Mouse (Mus musculus): ENCODE data around the gene Kifap3. TPM values are rescaled to one million over a fixed set of nuclear protein-coding genes. Genes with fewer than 3 reads are reported as not detected.

Gene Kifap3
- total and polyA plus RNA-seq, 2 experiments from 2014 or later = 9.5 to 12.4 TPM

DNA sequence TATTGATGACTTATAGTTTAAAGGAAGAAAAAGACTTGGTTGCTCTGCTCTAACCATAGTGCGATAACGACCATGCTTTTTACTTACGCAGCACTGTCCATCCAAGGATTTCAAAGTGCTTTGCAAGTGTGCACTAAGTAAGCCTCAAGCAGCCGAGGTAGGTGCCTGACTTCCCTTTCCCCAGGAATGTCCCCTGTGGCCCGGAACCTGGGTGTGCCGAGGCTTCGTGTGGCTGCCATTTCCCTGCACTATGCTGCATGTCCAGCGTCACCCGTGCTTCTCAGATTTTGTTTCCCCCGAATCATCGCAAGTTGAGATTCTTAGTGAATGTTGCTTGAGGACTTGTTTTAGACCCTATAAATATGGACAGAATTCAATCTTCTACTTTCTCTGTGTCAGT is 132.6 kb downstream of the Kifap3 start:
- TF ChIP-seq CTCF (IDR thresholded peaks at IDR 0.05; ENCODE audit: low read depth) (no peak), EP300 (IDR thresholded peaks at IDR 0.05; ENCODE audit: low read depth) (no peak)
- no peaks in the 10 kb centered on the region for H3K9me3 ChIP-seq (replicated peaks; ENCODE audit: control insufficient read depth, low read length)
- H3K4me1 ChIP-seq (ENCODE audit: control insufficient read depth, insufficient read depth) = no peaks in the 10 kb centered on the region
- no peak overlapping the region for H3K4me2 ChIP-seq (ENCODE audit: low read depth, low read length)
- ATAC-seq (ENCODE audit: insufficient read depth, low read depth) (no peak), DNase-seq (ENCODE audit: low spot score) (no peak)
- H3K27ac ChIP-seq (ENCODE audit: low read depth) = no peak overlapping the region
- H3K27me3 ChIP-seq (ENCODE audit: control insufficient read depth, insufficient read depth, low read length) = no peaks in the 10 kb centered on the region
- H3K9ac ChIP-seq (replicated peaks; ENCODE audit: low read depth, low read length) = no peak overlapping the region
- 90% methylated on average over 11 of the region's 11 CpGs for WGBS
- peaks cover 4% of the 10 kb centered on the region; the same call in 1 of the 2 replicates for H3K36me3 ChIP-seq (replicated peaks; ENCODE audit: control insufficient read depth, insufficient read depth, low read length)
- no peak overlapping the region for H3K4me3 ChIP-seq (ENCODE audit: low read depth, low read length)

- Histone ChIP-seq H3K4me2 (ENCODE audit: low read depth, low read length) (no peak overlapping the region), H3K27ac (ENCODE audit: low read depth) (no peak overlapping the region), H3K27me3 (ENCODE audit: control insufficient read depth, insufficient read depth, low read length) (no peaks in the 10 kb centered on the region), H3K9me3 (replicated peaks; ENCODE audit: control insufficient read depth, low read length) (no peaks in the 10 kb centered on the region), H3K36me3 (replicated peaks; ENCODE audit: control insufficient read depth, insufficient read depth, low read length) (peaks cover 8% of the 10 kb centered on the region; the same call in 1 of the 2 replicates), H3K9ac (replicated peaks; ENCODE audit: low read depth, low read length) (no peak overlapping the region), H3K4me1 (ENCODE audit: control insufficient read depth, insufficient read depth) (no peaks in the 10 kb centered on the region), H3K4me3 (ENCODE audit: low read depth, low read length) (no peak overlapping the region)
- TF ChIP-seq EP300 (IDR thresholded peaks at IDR 0.05; ENCODE audit: low read depth) (no peak), CTCF (IDR thresholded peaks at IDR 0.05; ENCODE audit: low read depth) (no peak)
- WGBS = 88% methylated on average over 5 of the region's 5 CpGs
- no peak for ATAC-seq (ENCODE audit: insufficient read depth, low read depth)
- DNase-seq (ENCODE audit: low spot score) = no peak
These were observed 138.2 kb downstream of the Kifap3 start for GRCm38 (mm10) chr1:163917349-163918160.

DNA sequence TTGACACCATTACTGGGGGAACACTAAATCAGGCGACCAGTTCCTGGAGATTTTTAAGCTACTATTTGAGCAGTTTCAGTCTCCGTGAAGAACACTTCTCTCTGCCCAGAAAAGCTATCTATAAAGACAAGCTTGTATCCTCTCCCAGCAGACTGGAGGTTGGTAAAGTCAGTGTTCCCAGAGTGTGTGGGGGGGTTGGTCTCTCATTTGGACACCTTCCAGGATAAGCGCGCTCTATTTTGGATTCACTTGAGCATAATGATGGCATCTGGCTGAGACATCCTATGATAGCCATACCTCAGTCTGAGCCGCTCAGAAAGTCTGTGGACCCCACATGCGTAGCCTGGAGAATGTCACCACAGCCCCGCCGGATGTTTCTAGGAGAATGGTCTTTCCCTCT is 144.7 kb downstream of the Kifap3 start:
- ATAC-seq (ENCODE audit: insufficient read depth, low read depth) (no peak), DNase-seq (ENCODE audit: low spot score) (no peak)
- Histone ChIP-seq H3K4me1 (ENCODE audit: control insufficient read depth, insufficient read depth) (0 out of 2 replicates have a peak, but pooled peaks cover 2% of the 10 kb centered on the region), H3K9ac (replicated peaks; ENCODE audit: low read depth, low read length) (no peak overlapping the region), H3K36me3 (replicated peaks; ENCODE audit: control insufficient read depth, insufficient read depth, low read length) (no peaks in the 10 kb centered on the region), H3K27me3 (ENCODE audit: control insufficient read depth, insufficient read depth, low read length) (no peaks in the 10 kb centered on the region), H3K4me3 (ENCODE audit: low read depth, low read length) (no peak overlapping the region), H3K27ac (ENCODE audit: low read depth) (no peak overlapping the region), H3K4me2 (ENCODE audit: low read depth, low read length) (no peak overlapping the region), H3K9me3 (replicated peaks; ENCODE audit: control insufficient read depth, low read length) (no peaks in the 10 kb centered on the region)
- TF ChIP-seq EP300 (IDR thresholded peaks at IDR 0.05; ENCODE audit: low read depth) = no peak
- no peak for TF ChIP-seq CTCF (IDR thresholded peaks at IDR 0.05; ENCODE audit: low read depth)
- whole genome bisulfite sequencing = 56% methylated on average over 8 of the region's 8 CpGs

- Histone ChIP-seq H3K36me3 (replicated peaks; ENCODE audit: control insufficient read depth, insufficient read depth, low read length) (peaks cover 6% of the 10 kb centered on the region; the same call in 1 of the 2 replicates), H3K4me3 (ENCODE audit: low read depth, low read length) (peak within 1 kb of the TSS; percentile 98), H3K4me2 (ENCODE audit: low read depth, low read length) (peak within 1 kb of the TSS; percentile 88), H3K9ac (replicated peaks; ENCODE audit: low read depth, low read length) (peak within 1 kb of the TSS; percentile 99), H3K4me1 (ENCODE audit: control insufficient read depth, insufficient read depth) (peaks cover 10% of the 10 kb centered on the region), H3K27ac (ENCODE audit: low read depth) (peak within 1 kb of the TSS; percentile 60), H3K27me3 (ENCODE audit: control insufficient read depth, insufficient read depth, low read length) (no peaks in the 10 kb centered on the region), H3K9me3 (replicated peaks; ENCODE audit: control insufficient read depth, low read length) (no peaks in the 10 kb centered on the region)
- DNase-seq (ENCODE audit: low spot score) (no peak), ATAC-seq (ENCODE audit: insufficient read depth, low read depth) (no peak)
- WGBS = 70% methylated on average over 7 of the region's 7 CpGs
- TF ChIP-seq CTCF (IDR thresholded peaks at IDR 0.05; ENCODE audit: low read depth) (no peak), EP300 (IDR thresholded peaks at IDR 0.05; ENCODE audit: low read depth) (no peak)
These were observed 149.5 kb downstream of the Kifap3 start, which contains the start of gene Scyl3 for GRCm38 (mm10) chr1:163928846-163929245. Gene Scyl3 (plus strand): TSS chr1:163929100.

DNA sequence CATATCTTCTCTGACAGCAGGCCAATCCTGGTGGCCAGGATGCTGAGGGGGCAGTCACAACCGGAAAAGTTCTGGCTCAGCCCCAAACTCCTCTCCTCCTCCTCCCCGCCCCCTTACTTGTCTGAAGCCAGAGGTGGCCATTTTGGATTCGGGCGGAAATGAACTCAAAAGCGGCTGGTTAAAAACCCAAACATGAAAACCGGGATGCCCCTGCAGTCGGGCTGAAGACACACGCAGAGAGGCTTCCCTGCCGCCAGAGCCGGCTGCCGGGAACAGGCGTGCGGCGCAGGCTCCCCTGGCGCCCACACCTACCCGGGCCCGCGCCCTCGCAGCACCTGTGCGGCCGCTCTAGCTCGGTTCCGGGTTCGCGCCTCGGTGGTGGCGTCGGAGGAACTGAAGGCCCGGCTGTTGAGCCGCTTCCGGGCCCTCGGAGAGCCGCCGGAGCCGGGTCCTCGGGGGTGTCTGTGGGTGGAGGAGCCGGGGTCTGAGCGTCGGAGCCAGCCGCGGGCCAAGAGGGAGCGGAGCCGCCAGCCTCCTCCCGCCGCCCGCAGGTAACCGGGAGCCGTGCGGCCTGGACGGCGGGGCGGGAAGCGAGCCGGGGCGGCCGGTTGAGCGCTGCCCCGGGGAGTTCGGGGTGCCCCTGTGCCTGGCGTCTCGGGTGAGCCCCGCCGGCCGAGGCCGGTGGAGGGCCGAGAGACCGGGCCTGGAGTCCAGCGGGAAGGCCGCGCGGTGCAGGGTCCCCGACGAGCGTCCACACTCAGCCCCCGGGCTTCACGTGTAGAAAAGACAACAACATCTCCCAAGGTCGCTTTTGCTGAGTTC is 150.5 kb downstream of the Kifap3 start:
- Histone ChIP-seq H3K27ac (ENCODE audit: low read depth) (peak overlapping the region; percentile 60), H3K9me3 (replicated peaks; ENCODE audit: control insufficient read depth, low read length) (no peaks in the 10 kb centered on the region), H3K9ac (replicated peaks; ENCODE audit: low read depth, low read length) (peak overlapping the region; percentile 99), H3K4me2 (ENCODE audit: low read depth, low read length) (peak overlapping the region; percentile 88), H3K36me3 (replicated peaks; ENCODE audit: control insufficient read depth, insufficient read depth, low read length) (peaks cover 16% of the 10 kb centered on the region), H3K4me1 (ENCODE audit: control insufficient read depth, insufficient read depth) (peaks cover 10% of the 10 kb centered on the region), H3K4me3 (ENCODE audit: low read depth, low read length) (peak overlapping the region; percentile 98), H3K27me3 (ENCODE audit: control insufficient read depth, insufficient read depth, low read length) (no peaks in the 10 kb centered on the region)
- DNase-seq (ENCODE audit: low spot score) (peak; percentile 90), ATAC-seq (ENCODE audit: insufficient read depth, low read depth) (peak; percentile 90)
- WGBS = under 1% methylated on average over 77 of the region's 77 CpGs
- TF ChIP-seq EP300 (IDR thresholded peaks at IDR 0.05; ENCODE audit: low read depth) (peak; percentile 75; the same call in 1 of the 2 replicates), CTCF (IDR thresholded peaks at IDR 0.05; ENCODE audit: low read depth) (no peak)

Measured in heart, postnatal 0 days (tissue).